Mouse (Mus musculus) neural tube, embryonic 10.5 days (tissue): ENCODE results near the gene Frmd4b.
A peak's percentile ranks its signal among the peaks of the same experiment; 100 is the strongest.

Experiments used
- DNase-seq: peaks from one replicate; pipeline ENCODE4 v3.0.0-alpha.2; 2017; ENCODE audit warnings: low spot score; ENCODE audit errors: extremely low spot score

Frmd4b gene

DNA sequence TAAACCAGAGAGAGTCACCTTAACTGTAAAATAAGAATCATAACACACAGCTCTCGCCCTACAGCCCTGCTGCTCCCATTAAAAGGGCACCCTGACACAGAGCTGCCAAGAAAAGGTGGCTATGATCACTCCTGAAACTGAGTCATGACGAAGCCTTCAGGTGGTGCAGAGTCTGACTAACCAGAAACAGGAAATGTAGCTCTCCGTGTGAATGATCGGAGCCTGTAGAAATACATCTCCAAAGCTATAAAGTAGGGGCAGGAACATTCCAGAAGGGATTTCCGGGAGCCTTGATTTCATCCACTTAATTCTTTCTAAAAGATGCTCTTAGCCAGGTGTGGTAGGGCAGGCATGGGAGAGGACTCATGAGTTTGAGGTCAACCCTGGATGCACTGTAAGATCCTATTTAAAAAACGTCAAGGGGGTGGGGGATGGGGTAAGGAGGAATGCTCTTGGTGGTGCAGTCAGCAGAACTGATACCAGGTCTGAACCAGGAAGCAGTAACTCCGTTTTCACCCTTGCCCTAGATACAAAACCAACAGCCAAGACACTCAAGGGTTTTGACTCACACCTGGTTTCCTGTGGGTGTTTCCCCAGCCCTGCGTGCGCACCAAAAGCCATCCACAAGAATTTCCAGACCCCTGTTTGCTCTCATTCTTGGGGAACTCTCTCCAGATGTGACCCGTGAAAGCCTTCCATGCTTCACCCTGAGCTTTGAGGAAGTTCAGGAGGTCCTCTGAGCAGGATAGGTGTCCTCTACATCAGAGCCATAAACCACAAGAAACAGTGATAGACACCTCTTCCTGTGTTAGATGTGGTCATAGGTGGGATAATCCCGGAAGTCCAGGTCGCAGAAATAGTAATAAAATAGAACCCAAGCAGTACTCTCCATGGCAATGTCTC, 323.4 kb downstream of the Frmd4b start:
- DNase-seq: no peak

DNA sequence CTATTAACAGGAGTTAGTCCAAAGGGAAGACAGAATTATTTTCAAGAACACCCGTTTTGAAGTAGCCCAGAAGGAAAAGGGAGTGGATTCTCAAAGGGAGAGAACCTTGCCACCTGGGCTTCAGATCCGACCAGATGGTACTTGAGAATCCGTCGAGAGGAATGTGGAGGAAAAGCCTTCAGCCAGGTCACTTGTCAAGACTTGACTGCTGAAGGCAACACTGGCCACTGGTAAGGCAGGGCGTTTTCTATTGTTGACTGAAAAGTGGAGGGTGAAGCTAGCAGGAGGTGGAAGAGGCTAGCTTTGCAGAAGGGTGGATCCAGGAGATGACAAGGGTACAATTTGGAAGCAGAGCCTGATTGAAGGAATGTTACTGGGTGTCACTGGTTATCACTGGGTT, 324.4 kb downstream of the Frmd4b start:
- DNase-seq: no peak

DNA sequence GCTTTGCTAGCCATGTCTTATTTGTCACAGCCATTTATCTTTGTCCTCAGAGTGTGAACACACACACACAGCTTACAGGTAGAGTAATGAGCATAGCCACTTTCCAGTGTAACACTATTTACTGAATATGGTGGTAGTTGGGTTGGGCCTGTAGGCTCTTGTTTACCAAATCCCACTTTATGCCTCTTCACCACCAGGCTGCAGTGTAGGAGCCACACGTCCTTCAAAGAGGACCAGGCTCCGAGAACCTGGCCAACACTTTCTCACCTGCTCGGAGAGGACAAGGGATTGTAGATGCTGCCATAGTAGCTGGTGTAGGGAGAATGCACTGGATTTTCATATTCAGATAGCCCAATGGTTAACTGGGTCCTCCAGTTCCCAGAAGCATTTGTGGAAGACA, 325.2 kb downstream of the Frmd4b start:
- DNase-seq: no peak

DNA sequence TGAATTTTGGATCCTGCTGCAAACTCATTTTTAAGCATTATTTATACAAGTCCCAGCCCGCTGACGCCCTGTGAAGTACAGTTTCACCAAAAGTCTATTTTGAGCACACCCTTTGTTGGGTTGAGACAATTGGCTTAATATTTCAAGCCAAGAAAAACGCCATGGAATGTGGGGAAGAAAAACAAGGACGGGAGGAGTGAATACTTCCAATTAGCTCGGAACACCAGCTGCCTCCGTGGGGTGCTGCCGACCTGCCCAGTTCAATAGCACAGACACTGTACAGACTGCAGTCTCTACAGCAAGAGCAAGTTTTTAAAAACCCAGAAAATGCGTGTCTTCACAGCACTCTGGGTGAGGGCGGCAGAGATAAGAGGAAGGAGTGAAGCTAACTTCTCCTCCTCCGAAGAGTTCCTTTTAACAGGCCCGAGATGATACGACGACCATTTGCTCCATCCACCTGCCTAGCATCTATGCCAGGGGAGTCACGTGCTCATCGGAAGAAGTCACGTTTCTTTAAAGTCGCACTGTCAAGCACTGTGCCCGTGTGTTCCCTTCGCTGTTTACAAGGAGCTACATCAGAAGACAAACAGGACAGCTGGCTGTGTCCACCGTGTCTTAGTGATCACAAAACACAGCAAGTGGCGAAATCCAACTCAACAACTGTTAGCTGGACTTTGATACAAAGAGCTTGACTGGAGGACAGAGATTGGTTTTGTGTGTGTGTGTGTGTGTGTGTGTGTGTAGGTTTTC, 326.0 kb downstream of the Frmd4b start:
- no peak for DNase-seq

DNA sequence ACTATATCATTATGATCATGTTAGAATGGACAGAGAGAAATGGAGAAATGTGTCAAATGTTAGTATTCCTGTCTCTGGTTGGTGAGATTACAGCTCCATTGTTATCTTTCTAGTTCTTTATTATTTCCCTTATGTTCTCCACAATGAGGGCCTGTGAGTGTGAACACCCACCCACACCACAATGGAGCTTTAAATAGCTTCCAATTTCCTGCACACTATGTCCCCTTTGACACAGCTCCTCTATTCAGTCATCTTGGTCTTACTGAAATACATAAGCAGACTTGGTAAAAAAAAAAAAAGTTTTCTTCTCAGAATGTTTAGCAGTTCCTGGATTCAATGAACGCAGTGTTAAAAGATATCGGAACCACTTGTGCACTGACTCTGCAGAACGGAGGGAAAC, 326.7 kb downstream of the Frmd4b start:
- DNase-seq: no peak

DNA sequence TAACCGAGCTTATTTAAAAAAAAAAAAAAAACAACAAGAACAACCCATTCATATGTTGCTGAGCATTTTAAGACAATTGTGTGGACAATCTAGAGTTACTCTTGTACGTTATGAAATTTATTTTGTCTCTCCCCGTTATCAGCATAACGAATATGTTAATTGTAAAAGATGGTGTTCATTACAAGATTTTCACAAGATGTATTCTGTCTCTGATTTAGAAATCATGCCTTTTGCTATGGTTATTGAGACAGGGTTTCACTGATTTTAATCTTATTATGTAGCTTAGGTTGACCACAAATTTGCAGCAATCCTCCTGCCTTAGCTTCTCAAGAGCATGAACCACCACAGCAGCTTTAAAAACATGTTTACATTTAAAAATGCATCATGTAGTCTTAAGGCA, 327.5 kb downstream of the Frmd4b start:
- DNase-seq: no peak

DNA sequence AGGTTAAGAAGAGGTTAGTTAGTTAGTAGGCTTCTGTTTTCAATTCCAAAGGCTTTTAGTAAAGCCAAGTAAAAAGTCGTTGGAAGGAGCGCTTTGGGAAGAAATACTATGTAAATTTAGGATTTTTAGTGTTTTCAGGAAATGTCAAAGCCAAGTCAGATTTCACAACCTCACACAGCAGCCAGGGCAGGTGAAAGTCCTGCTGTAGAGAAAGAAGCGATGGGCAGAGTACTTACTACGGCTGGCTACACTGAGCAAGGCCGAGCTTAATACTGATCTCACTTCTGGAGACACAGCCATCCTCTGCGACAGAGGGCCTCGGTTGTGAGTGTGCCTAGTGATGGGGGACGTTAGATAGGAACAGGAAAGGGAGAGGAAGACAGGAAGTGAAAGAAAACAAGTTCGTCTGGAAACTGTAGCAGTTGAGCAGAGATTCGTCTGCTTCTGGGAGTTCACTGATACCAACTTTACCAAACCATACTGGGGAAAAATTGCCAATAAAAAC, 328.0 kb downstream of the Frmd4b start:
- DNase-seq: no peak

DNA sequence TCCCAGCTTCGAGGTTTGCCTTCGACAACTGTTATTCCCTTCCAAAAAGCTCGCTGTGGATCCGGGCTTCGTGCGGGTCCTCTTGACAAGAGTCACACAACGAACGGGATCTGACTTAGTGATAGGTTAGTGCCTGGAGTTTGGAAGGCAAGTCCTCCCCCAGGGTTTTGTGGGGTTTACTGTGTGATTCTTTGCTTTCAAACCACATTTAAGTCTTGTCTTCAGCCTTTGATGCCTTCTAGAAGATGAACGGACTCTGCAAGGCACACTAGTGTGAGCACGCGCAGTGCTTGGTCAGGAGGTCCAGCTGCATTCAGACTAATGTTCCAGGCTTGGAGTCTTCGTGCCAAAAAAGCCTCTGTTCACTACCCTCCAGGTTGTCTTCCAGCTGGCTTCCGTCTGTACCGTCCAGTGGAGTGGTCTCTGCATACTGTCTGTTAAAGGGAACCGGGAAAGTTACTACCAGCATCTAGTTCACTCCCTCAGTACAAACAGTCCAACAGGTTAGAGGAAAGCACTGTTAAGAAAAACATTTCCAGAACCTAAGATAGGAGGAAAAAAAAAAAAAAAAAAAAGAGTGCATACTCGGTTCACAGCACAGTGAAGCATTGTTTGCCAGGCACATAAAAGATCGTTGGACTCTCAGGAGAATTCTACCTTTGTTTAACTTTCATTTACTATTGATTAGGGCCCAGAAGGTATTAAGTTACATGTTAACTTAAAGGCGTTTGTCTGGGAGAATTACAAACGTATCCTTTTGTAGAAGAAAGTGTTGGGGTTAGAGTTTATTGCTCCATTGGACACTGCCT, 329.1 kb downstream of the Frmd4b start:
- DNase-seq: no peak

DNA sequence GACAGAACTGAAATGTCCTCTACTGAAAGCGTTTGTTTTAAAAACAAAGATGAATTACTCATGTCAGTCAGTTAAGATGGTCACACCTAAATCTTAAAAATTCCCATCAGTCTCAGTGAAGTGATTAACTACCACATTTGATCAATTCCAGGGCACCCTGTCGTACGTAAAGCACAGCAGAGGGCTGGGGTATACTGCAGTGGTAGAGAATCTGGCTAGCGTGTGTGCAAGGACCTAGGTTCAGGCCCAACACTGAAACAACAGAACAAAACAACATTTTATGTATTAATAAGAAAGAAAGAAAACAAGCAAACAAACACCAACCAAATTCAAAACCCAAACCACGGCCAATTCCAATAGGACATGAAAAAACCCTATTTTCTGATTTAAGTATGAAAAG, 331.0 kb downstream of the Frmd4b start:
- no peak for DNase-seq

DNA sequence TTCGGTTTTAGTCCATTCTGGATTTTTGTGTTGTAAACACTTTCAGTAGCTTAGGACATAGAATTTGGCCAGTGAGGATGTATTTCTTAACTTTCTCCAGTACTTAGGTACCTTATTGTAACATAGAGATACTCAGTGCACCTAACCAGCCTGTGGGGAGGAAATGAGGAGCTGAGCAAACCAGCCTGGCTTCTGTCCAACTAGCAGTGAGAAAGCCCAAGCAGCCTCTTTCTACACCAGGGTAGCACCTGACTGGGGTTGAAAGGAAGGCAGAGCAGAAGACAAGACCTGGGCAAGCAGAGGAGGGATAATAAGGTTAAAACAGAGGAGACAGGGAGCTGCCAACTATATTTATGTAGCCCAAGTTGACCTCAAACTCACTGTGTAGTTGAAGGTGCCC, 333.7 kb downstream of the Frmd4b start:
- DNase-seq: no peak

DNA sequence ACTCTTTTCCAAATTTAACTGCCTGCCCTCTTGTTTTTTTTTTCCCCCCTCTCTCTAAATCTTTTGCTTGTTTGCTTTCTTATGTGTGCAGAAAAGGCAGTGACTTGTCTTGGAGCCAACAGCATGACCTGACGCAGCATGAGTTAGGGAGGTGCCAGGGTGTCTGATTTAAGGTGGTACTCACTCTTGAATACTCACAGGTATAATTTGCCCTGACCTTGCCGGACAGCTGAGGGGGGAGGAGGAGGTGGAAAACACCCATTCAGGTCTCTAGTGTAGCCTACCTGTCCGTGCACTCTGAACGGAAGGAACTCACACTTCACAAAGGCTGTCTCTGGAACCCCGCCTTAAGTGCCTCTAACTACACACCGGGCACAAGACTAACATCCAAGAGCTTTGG, 338.5 kb downstream of the Frmd4b start:
- DNase-seq: no peak

DNA sequence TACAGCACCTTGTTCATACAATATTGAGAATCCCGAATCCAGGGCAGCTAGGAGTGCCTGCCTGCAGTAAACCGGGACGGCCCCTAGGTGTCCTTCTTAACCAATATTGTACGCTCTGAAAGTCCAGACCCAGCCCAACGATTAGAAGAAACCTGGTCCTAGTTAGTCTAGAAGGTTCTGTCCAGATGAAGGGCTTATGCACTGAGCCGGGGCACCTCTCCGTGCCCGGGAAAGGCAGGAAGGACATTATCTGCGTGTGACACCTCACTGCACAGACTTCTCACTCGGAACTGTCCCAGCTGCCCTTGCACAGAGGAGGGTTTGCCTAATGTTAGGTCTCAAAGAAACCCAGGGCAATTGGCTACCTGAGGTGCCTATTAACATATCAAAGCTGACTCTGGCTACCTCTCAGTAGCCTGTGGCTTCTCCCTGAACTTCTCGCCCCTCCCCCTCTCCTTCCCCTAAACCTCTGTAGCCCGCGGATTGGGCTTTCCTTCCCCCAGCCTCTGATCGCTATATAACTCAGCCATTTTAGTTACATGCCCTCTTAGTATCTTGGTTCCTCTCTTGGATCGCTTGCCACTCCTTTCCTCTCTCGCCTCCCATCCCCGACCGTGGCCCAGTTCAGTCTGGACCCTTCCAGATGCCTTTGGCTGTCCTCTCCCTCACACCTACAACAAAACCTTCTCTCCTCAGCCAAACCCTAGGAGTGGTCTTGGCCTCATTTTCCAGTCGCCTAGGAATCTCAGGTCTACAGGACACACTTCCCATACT, 339.1 kb downstream of the Frmd4b start:
- peak; percentile 77 for DNase-seq

DNA sequence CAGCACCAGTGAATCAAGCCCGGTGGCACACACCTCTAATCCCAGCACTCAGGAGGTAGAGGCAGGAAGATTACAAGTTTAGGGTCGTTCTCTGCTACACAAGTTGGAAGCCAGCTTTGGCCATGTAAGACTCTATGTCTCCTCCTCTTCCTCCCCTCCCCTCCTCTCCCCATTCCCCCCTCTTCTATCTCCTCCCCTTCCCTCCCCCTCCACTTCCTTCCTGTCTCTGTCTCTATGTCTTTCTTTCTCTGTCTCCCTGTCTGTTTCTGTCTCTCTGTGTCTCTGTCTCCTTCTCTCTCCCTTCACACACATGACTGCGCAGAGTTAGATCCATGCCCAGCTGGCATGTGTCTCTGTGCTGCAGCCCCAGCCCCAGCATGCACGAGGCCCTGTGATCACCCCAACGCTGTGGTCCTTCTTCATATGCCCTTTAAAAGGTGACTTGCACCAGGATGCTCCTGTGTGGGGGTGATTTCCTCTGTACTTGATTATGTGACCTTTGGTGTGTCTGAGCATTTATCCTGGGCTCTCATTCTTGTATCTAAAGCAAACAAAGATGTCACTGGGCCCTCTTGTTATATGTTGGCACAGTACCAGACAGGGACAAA, 340.3 kb downstream of the Frmd4b start:
- DNase-seq: no peak

DNA sequence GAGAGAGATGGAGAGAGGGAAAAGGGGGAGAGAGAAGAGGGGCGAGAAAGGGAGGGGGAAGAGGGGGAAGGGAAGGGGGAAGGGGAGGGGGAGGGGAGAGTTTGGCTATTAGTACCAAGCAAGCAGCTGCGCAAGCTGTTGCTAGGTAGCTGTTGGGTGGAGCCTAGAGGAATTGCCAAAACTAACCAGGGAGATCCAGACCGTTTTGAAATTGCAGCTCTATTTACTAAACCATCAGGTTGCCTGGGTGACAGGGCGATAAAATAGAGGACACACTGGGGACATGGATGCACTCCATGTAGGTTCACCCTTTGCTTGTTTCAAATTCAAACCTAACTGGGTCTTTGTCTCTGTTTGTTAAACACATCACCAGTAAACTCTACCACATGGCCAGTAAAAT, 341.0 kb downstream of the Frmd4b start:
- DNase-seq: no peak

DNA sequence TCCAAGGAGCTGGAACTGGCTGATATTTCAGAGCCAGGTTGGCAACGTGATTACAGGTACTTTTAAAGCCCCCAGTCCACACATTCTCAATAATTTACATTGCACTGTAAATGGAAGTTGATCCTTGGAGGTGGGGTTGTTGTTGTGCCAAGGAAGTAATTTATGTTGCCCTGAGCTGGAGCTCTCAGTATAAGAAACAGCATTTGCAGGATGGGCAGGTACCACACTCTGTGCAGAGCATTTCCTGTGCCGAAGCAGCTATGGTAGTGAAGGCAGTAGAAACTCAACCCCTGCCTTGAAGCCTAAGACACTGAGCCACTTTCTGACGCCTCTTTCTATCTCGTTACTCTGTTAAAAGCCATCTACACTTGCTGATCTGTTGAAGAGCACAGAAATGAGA, 341.6 kb downstream of the Frmd4b start:
- DNase-seq: no peak

DNA sequence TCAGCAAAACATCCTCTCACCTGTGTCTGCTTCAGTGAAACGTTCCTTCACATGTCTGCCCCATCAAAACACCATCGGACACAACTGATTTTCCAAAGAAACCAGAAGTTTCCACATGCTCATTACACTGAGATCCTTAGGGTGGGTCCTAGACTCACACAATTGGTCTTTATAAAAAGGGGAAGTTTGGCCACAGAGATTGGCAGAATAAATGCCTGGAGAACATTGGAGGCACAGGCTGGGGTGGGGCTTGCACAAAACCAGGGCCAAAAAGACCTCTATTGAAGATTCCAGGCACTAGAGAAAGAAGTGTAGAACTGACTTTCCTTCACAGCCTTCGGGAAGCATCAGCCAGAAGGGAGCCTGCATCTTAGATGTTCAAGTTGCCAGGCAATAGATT, 343.6 kb downstream of the Frmd4b start:
- DNase-seq: no peak

DNA sequence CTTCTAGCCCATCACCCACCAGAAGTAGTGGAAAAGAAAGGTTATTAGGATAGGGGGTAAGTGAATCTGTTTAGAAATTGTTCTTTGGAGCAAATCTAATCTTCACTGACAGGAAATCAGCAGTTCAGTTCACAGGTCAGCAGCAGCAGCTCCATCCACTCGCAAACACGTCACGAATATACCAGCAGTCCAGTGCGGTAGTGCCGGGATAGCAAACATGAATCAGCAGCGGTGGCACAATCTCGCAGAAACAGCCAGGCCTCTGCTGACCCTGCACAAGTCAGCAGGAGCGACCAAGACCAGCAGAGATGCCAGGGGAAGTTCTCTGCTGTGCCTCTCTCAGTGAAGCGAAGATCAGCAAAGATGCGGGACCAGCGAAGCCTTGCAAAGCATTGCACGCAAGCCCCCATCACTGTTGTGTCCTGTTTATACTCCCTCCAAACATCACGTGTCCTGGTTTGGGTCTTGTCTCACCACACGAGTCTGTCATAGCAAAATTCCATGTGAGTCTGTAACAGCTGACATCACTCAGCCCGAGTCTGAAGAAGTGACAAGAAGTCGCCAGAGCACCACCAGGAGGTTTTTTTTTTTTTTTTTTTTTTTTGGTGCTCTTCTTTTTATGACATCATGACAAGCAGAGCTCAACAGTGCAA, 344.2 kb downstream of the Frmd4b start:
- DNase-seq: no peak

DNA sequence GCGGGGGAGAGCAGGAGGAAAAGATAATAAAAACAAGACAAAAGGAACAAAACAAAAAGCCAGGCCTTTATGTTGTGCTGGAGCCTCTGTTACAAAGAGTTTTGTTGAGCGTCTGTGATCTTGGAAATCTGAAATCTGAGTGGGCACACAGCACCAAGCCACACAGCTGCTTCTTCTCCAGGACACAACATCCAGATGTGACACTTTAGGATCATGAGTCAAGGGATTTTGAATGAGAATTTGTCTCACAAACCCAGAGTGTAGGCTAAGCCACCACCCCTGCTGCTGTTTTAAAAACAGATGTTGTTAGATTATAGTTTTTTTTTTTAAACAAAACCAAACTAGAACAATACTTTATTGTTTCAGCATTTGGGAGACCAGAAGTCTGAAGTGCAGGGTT, 345.0 kb downstream of the Frmd4b start:
- DNase-seq: no peak

DNA sequence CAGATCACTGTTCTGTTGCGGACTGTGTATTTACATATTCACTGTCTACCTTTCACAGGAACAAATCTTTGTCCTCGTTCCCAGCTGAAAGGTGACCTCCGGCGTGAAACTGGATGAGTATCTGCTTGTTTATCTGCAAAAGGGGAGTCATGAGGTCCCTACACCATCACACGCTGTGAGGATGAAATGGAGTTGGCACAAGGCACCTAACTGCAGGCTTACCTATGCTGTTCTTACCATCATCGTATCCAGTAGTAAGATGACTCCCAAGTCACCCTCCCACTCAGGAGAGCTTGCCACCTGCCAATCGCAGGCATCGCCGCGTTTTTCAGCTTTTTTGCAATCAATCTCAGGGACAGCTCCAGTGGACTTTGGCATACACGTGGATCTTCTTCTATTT, 347.7 kb downstream of the Frmd4b start:
- DNase-seq: no peak

DNA sequence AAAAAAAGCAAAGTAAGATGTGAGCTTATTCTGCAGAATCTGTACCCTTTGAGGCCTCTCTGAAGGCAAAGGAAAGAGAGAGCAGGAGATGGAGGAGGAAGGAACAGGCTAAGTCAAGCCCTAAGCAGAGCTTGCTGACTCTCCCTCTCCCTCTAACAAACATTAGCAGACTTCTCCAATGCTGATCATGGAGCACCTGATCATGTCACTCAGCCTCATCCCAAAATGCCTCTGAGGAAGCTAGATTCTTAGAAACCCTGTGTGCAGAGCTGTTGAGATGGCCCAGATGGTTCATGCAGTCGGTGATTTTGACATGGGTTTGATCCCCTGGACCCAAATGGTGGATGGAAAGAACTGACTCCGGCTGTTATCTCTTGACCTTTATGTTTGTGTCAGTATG, 350.2 kb downstream of the Frmd4b start:
- DNase-seq: no peak
